Mouse (Mus musculus): ENCODE results near the gene Rif1. TPM values are rescaled to one million over a fixed set of nuclear protein-coding genes. Genes with fewer than 3 reads are reported as not detected.
A peak's percentile ranks its signal among the peaks of the same experiment; 100 is the strongest.
"Not testable (repeated sequence)": the region's sequence is repeated elsewhere in the genome, so short reads cannot be mapped to it uniquely, and the experiment has no call there.

The Rif1 gene
- polyA plus RNA-seq, 3 experiments from 2014 or later = 28.1 to 35.4 (median 32.0) TPM

GRCm38 (mm10) chr2:52072065-52072490, 554 bp upstream of the Rif1 start:
- ATAC-seq = peak; percentile 15

- peak; percentile 33 for ATAC-seq
Measured at GRCm38 (mm10) chr2:52073141-52073904, 691 bp downstream of the Rif1 start.

GRCm38 (mm10) chr2:52078666-52079065, 6.0 kb downstream of the Rif1 start:
- no peak for ATAC-seq

GRCm38 (mm10) chr2:52084013-52084412, 11.4 kb downstream of the Rif1 start:
- ATAC-seq = no peak

- no peak for ATAC-seq
Measured at GRCm38 (mm10) chr2:52084571-52084970, 11.9 kb downstream of the Rif1 start.

- no peak for ATAC-seq
Measured at GRCm38 (mm10) chr2:52114086-52114485, 41.5 kb downstream of the Rif1 start.

- ATAC-seq = not testable (repeated sequence)
Measured at GRCm38 (mm10) chr2:52131370-52131769, 58.7 kb downstream of the Rif1 start.

- ATAC-seq = no peak
Measured at GRCm38 (mm10) chr2:52133351-52133750, 60.7 kb downstream of the Rif1 start.

GRCm38 (mm10) chr2:52153064-52153463, 80.4 kb downstream of the Rif1 start:
- no peak for ATAC-seq

GRCm38 (mm10) chr2:52169243-52170005, 96.8 kb downstream of the Rif1 start:
- no peak for ATAC-seq

Other genes with a start within 250 kb of the Rif1 start
- gene Rbm43, start 137.7 kb upstream of the Rif1 start, polyA plus RNA-seq (2017; shearing (Covaris generic)) = 10 to 100 TPM; 29.8 to 56.9 (median 37.3) TPM
- 100 to 1,000 TPM; 168 to 202 (median 175) TPM for gene Nmi, start 99.3 kb upstream of the Rif1 start, polyA plus RNA-seq (2017; shearing (Covaris generic))
- gene Tnfaip6, start 34.8 kb upstream of the Rif1 start, polyA plus RNA-seq (2017; shearing (Covaris generic)) = under 1 TPM in 1 of 3 experiments, not detected in 2; 0.21 TPM